Mouse (Mus musculus): Measurements from ENCODE around the gene Nploc4.

Gene Nploc4

DNA sequence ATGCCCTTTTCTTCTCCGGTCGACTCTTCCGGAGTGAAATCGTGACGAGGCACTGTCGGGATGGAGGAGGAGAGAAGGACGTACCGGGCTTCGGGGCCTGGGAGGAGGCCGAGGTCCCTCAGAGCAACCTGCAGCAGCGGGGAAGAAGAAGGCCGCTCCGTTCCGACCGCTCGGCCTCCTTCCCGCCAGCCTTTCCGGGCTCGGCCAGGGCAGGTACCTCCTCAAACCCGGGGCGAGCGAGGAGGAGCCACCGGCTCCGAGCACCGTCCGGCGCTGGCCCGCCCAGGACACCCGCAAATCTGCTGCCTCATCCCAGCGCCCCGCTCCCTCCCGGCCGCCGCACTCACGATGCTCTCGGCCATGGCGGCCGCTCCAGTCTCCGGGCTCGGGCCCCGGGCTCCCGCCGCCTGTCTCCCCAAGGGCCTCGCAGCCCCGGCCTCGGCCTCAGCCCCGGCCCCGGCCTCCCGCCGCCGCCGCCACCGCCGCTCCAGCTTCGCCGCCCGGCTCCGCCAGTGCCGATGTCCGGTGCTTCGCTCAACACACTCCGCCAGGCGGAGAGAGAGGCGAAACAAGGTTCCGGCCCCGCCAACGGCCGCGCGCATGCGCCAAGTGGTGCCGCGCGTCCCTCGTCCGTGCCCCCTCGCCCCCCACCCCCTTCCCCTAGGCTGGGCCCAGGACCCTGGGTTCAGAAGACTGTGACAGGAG is at the start of gene Nploc4:
Gene Nploc4, minus strand, starts transcription at position 557 of the 705 bp plus-strand sequence.
- ChIA-PET POLR2A (interaction anchor here (0.6 to 5.4 kb wide), 37 partner anchors 9 to 703 kb away, joined by 3 to 22 read pairs (median 4); partner anchors contain the start of genes Arl16 (in 3 of the 4), Ccdc137 (in 3 of the 4), Oxld1 (in 3 of the 4) and Mrpl12 (in 2 of the 4)), CTCF (interaction anchor here in 3 of 4 experiments (0.6 to 2.3 kb wide), 10 partner anchors 14 to 364 kb away, joined by 3 to 17 read pairs (median 4); partner anchors contain the start of genes Ccdc137 (in 1 of the 3), Oxld1 (in 1 of the 3) and Pde6g (in 1 of the 3))

DNA sequence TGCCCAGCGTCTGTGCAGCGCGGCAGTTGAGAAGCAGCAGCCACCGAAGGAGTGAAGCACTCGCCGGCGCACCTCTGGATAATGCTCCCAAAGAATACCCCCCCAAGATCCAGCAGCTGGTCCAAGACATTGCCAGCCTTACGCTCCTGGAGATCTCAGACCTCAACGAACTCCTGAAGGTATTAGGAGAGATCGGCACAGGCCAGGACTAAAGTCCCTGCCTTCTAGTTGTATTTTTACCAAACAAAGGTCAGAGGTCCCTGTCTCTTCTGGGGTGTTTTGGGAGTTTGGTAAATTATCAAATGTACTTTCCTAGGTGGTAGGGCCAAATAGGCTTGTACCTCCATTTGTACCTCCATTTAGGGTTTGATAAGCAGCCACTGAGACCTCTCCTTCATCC is 47.7 kb upstream of the Nploc4 start:
- ChIA-PET CTCF (interaction anchor here in 1 of 4 experiments (1.2 kb wide), 1 partner anchor 94 kb away, joined by 3 read pairs; no protein-coding TSS in a partner anchor), POLR2A (interaction anchor here (0.5 to 3.7 kb wide), 32 partner anchors 8 to 1219 kb away, joined by 3 to 74 read pairs (median 6); partner anchors contain the start of genes Arl16 (in 4 of the 4), P4hb (in 3 of the 4), Ccdc137 (in 1 of the 4) and Cenpx (in 1 of the 4))

DNA sequence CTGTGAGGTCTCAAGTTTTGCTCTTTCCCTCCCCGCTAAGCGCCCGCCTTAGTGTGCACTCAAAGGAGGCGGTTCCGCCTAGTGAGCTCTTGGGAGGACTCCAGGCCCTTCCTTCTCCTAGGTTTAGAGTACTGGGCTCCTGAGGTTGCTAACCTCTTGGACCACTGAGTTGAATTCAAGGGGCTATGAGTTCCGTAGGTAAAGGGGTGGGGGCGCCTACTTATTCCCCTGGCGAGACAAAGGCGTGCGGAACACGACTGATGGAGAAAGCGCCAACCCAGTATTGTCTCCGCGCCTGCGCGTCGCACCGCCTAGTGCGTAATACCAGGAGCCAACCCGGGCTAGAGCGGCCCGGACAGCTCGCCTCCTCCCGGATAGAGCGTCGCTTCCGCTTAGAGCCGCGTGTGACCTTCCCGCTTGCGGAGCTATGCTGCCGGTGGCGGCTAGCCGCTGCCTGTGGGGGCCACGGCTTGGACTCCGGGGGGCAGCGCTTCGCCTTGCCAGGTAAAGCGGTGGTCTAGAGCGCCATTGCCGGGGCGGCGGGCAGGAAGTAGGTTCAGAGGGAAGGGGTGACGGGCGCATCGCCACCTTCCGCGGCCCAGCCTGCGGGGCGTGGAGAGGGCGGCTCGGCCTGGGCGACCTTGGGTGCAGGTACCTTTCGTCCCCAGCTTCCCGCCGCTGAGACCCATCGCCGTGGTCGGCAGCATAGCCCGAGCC is 46.9 kb upstream of the Nploc4 start, which contains the start of gene Mrpl12:
Gene Mrpl12, plus strand, starts transcription at position 349 of the 717 bp plus-strand sequence.
- CTCF ChIA-PET, result interaction anchor here in 3 of 4 experiments (0.5 to 1.3 kb wide), 12 partner anchors 25 to 607 kb away, joined by 3 to 5 read pairs (median 3); partner anchors contain the start of genes Ccdc137 (in 1 of the 3), Cenpx (in 1 of the 3), Lrrc45 (in 1 of the 3) and Oxld1 (in 1 of the 3)

DNA sequence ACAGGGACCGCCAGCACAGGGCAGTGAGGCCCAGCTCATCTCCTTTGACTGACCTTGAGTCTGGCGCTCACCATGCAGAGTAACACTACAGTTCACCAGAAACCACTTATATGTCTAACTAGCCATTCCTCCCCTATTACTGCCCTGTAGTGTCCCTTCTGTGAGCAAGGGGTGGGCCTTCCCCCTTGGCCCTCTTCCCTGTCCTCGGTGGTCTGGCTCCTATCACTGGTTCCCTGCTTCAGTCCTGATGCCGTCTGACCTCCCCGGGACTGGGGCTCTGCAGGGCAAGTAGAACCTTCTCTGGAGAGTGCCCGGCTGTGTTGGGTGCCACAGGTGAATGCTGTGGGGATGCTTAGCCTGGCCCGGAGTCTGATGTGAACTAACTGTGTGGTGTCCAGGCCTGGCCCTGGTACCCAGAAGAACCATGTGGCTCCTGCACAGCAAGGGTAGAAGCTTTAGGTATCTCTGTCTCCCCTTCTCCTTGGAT is 46.0 kb upstream of the Nploc4 start:
- POLR2A ChIA-PET, result interaction anchor here (0.6 to 3.7 kb wide), 59 partner anchors 8 to 546 kb away, joined by 3 to 74 read pairs (median 4); partner anchors contain the start of genes Arl16 (in 3 of the 4), Ccdc137 (in 3 of the 4), Oxld1 (in 3 of the 4) and P4hb (in 3 of the 4)

More for the DNA sequence above, 46.9 kb upstream of the Nploc4 start, which contains the start of gene Mrpl12:
- POLR2A ChIA-PET, result interaction anchor here (0.5 to 3.7 kb wide), 102 partner anchors 8 to 753 kb away, joined by 3 to 74 read pairs (median 4); partner anchors contain the start of genes Arl16 (in 4 of the 4), Ccdc137 (in 3 of the 4), Oxld1 (in 3 of the 4) and P4hb (in 3 of the 4)

DNA sequence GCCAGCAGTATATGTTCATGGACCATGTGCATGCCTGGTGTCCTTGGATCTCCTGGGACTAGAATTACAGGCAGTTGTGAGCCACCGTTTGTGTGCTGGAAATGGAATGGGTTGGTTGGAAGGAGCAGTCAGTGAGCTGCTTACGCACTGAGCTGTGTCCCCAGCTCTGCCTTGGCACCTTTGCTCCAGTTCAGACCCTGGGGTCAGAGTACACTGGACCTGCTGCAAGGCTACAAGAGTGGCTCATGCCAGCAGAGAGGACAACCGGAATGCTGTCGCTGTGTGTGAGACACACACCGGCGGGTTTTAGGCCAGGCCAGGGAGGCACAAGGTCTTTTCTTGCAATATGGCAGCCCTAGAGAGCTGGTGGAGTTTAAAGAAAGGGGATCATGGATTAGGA is 34.5 kb upstream of the Nploc4 start:
- ChIA-PET CTCF (interaction anchor here in 2 of 4 experiments (1.0 to 1.4 kb wide), 2 partner anchors 17 to 187 kb away, joined by 3 read pairs; no protein-coding TSS in a partner anchor), POLR2A (interaction anchor here in 3 of 4 experiments (0.5 to 2.6 kb wide), 11 partner anchors 10 to 110 kb away, joined by 3 to 17 read pairs (median 4); partner anchors contain the start of genes P4hb (in 2 of the 3), Mrpl12 (in 1 of the 3) and Nploc4 (in 1 of the 3))

More for the DNA sequence above, 46.0 kb upstream of the Nploc4 start:
- CTCF ChIA-PET, result interaction anchor here in 3 of 4 experiments (0.7 to 1.3 kb wide), 5 partner anchors 24 to 230 kb away, joined by 3 to 4 read pairs (median 3); partner anchors contain the start of genes Ccdc137 (in 1 of the 3), Cenpx (in 1 of the 3), Lrrc45 (in 1 of the 3) and Oxld1 (in 1 of the 3)

DNA sequence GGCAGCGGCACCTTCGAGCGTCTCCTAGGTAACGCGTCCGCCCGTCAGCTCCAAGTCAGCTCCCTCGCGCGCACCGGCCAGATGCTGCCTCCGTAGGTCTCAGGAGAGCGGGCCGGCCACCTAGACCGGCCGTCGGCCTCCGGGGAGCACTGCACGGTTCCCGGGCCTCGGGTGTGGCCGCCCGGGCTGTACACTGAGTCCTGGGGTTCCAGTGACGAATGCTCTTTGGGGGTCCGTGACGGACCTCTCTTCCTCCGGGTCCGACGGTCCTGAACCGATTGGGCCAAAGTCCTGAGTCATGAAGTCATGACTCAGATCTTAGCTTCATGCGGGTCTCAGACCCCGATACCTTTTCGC is 30.2 kb upstream of the Nploc4 start:
- POLR2A ChIA-PET, result interaction anchor here (0.6 to 4.3 kb wide), 98 partner anchors 9 to 769 kb away, joined by 3 to 74 read pairs (median 4); partner anchors contain the start of genes Ccdc137 (in 4 of the 4), Mrpl12 (in 4 of the 4), Oxld1 (in 4 of the 4) and P4hb (in 3 of the 4)
- CTCF ChIA-PET, result interaction anchor here (0.7 to 2.7 kb wide), 19 partner anchors 9 to 309 kb away, joined by 3 to 17 read pairs (median 6); partner anchors contain the start of genes Ccdc137 (in 3 of the 4), Oxld1 (in 3 of the 4) and Slc25a10 (in 1 of the 4)

DNA sequence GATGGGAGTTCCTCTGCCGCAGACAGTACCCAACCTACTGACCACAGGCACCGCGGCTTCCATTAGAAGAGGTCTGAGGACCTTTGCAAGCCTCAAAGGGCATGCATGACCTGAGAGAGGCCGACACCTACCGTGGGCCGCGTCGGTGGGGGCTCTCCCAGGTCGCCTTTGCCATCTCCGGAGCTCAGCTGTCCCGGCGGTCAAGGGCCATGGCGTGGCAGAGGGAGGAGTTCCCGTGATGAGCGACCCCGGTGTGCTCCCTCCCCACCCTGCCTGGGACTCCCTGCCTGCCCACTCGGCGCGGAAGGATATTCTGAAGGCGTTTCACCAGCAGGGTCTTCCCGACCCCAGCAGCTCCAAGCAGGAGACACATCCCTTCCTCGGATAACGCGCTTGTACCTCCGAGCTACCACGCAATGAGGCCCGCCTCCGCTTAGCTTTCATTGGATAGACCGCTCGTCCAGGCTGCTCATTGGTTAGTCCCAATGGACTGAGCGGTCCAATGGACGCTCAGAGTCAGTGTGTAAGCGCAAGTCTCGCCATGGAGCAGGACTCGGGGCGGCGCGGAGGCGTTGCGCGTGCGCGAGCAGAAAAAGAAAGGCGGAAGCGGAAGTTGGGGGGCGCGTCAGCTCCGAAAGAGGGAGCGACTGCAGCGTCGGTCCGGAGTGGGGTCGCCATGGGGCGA is 29.7 kb upstream of the Nploc4 start, which contains the start of gene Arl16:
Gene Arl16, minus strand, starts transcription at position 557 of the 685 bp plus-strand sequence.
- POLR2A ChIA-PET, result interaction anchor here (0.6 to 4.3 kb wide), 110 partner anchors 8 to 770 kb away, joined by 3 to 74 read pairs (median 4); partner anchors contain the start of genes Ccdc137 (in 4 of the 4), Mrpl12 (in 4 of the 4), Oxld1 (in 4 of the 4) and Nploc4 (in 3 of the 4)
- CTCF ChIA-PET, result interaction anchor here (0.5 to 2.7 kb wide), 28 partner anchors 8 to 357 kb away, joined by 3 to 17 read pairs (median 4); partner anchors contain the start of genes Ccdc137 (in 3 of the 4), Oxld1 (in 3 of the 4) and Slc25a10 (in 1 of the 4)

DNA sequence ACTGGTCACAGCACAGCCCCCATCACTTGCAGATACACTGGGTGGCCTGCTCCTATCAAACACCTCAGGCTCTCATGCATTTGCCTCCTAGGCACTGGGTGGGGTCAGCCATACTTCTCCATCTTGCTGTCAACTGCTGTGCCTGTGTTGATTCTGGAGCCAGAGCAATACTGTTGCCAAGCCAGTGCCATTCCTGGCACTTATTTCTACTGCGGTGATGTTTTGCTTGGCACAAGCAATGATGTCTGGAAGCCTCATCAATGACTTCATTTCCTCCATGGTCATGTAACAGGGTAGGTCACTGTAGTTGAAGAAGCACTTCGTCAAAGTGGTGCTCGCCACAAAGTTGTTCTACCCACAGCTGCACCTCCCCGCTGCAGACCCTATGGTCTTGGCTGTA is 28.0 kb upstream of the Nploc4 start:
- ChIA-PET CTCF (no interaction called here), POLR2A (interaction anchor here in 1 of 4 experiments (0.6 to 4.3 kb wide), 9 partner anchors 17 to 109 kb away, joined by 3 to 33 read pairs (median 20); partner anchors contain the start of genes Mrpl12, Nploc4, P4hb and Slc25a10)

DNA sequence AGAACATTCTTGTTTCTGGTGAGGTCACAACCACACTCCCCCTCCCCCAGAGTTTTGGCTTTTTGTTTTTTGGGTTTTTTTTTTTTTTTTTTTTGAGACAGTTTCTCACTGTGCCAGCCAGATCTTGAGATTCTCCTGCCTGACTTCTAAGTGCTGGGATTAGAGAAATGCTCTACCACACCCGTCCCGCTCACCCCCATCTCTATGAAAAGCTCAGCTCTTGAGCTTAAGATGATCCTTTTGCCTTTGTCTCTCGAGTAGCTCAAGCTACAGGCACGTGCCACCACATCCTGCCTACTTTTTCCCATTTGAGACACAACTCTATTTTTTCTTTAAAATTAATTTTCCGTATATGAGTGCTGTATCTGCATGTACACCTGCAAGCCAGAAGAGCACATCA is 26.9 kb upstream of the Nploc4 start:
- ChIA-PET POLR2A (interaction anchor here in 3 of 4 experiments (0.6 to 2.0 kb wide), 9 partner anchors 9 to 86 kb away, joined by 3 to 10 read pairs (median 4); partner anchors contain the start of genes Mrpl12 (in 2 of the 3) and Pde6g (in 1 of the 3)), CTCF (interaction anchor here in 1 of 4 experiments (0.6 kb wide), 1 partner anchor 627 kb away, joined by 6 read pairs; no protein-coding TSS in a partner anchor)

DNA sequence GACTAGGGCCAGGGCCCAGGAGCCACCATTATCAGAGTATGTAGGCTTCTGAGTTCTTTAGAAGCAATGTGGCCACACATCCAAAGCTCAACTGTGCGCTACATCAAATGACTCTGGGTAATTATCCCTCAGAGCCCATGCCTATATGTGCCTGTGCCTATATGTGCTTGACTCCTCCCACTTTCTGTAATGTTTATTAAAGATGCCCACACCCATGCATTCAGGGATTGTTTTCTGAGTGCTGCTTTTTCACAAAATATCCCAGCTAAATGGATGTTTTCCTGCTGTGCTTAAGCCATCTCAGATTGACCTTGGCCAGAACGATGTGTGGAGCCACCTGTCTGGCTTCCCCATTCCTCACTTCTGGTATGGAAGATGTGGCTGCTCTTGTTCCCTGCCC is 26.0 kb upstream of the Nploc4 start:
- ChIA-PET CTCF (no interaction called here), POLR2A (interaction anchor here (0.6 to 2.0 kb wide), 8 partner anchors 10 to 281 kb away, joined by 3 to 10 read pairs (median 4); partner anchors contain the start of genes Mrpl12 (in 2 of the 4), Pde6g (in 1 of the 4) and Slc25a10 (in 1 of the 4))

DNA sequence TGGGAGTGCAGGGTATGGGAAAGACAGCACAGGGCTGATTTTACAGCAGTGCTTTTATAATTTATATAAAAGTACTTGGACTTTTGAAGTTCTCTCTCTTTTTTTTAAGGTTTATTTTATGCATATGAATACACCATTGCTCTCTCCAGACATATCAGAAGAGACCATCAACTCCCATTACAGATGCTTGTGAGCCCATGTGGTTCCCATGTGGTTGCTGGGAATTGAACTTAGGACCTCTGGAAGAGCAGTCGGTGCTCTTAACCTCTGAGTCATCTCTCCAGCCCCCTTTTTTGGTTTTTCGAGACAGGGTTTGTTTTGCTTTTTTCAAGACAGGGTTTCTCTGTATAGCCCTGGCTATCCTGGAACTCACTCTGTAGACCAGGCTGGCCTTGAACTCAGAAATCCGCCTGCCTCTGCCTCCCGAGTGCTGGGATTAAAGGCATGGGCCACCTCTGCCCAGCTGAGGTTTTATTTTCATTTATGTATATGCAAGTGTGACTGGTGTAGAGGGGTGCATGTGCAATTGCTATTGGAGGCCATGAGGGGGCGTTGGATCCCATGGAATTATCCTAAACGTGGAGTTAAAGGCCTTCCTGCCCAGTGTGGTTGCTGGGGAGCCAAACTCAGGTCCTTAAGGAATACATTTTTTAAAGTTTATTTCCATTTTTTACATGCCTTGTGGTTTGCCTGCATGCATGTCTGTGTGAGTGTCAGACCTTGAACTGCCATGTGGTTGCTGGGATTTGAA is 21.5 kb upstream of the Nploc4 start:
- POLR2A ChIA-PET, result interaction anchor here (1.0 to 3.6 kb wide), 13 partner anchors 8 to 30 kb away, joined by 3 to 58 read pairs (median 7); partner anchors contain the start of genes Arl16 (in 4 of the 4) and Mrpl12 (in 2 of the 4)
- CTCF ChIA-PET, result interaction anchor here in 2 of 4 experiments (0.6 to 1.8 kb wide), 4 partner anchors 8 to 588 kb away, joined by 3 to 6 read pairs (median 4); partner anchors contain the start of genes Arl16 (in 2 of the 2) and Mrpl12 (in 1 of the 2)

DNA sequence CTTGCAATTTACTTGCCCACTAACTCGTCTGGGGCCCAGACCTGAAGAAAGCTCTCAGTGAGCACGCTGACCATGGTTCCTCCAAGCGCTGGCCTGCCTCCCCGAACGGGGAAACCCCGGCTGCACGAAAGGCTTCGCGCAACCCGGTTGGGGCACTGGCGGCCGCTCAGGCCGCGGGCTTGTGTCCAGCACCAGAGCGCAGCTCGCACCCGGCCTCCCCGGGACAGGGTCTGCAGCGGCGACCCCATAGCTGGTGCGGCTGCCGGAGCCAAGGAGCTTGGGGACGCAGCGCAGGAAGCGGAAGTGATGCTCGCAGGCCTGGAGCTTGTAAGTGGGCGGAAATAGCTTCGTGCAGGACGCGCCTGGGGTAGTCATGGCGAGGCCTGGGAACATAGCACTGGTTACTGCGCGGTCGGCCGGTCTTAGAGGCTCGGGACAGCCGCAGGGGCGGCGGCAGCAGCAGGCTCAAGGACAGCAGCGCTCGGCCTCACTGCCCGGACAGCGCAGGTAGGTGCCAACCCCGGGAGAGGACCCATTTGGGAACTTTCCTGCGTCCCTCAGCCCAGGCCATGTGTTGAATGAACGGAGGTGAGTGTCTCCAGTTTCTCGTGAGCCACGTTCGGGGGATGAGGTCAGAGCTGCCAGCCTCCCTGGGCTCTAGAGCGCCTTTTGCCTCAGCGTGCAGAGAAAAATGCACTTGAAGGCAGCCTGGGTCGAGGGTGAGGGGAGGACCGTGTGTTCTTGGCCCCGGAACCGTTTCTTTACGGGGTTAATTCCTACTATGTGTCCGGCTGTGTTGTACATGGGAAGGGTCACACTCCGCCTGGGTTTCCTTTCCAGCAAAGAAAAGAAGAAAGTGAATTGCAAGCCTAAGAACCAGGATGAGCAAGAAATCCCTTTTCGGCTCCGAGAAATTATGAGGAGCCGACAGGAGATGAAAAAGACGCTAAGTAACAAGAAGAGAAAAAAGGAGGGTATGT is 20.6 kb upstream of the Nploc4 start, which contains the start of the genes Oxld1 and Ccdc137:
Gene Oxld1, minus strand, starts transcription at position 297 of the 980 bp plus-strand sequence.
Gene Ccdc137, plus strand, starts transcription at position 344 of the 980 bp plus-strand sequence.
- ChIA-PET CTCF (interaction anchor here (0.5 to 1.8 kb wide), 17 partner anchors 8 to 745 kb away, joined by 3 to 10 read pairs (median 4); partner anchors contain the start of genes Arl16 (in 3 of the 4), Faap100 (in 1 of the 4), Mrpl12 (in 1 of the 4) and Nploc4 (in 1 of the 4)), POLR2A (interaction anchor here (0.5 to 3.6 kb wide), 51 partner anchors 9 to 516 kb away, joined by 3 to 58 read pairs (median 4); partner anchors contain the start of genes Arl16 (in 4 of the 4), Mrpl12 (in 3 of the 4), Nploc4 (in 3 of the 4) and P4hb (in 3 of the 4))

DNA sequence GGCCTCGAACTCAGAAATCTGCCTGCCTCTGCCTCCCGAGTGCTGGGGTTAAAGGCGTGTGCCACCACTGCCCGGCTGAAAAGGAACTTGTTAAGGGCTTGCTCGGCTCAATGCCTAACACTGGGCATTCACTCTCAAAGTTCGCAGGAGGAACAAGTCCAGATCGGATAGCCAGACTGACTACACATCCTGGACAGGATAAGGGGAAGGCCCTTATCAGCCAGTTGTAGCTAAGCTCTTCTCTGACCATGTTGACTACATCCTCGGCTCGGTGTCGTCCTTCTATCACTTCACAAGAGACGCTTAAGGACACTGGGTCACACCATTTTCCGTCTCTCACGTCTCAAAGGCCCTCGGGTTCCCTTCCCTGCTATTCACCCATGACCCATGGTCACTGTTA is 19.9 kb upstream of the Nploc4 start:
- POLR2A ChIA-PET, result interaction anchor here (0.5 to 3.6 kb wide), 52 partner anchors 9 to 1033 kb away, joined by 3 to 58 read pairs (median 4); partner anchors contain the start of genes Arl16 (in 4 of the 4), Mrpl12 (in 3 of the 4), Nploc4 (in 3 of the 4) and P4hb (in 3 of the 4)
- CTCF ChIA-PET, result interaction anchor here in 3 of 4 experiments (0.6 to 1.8 kb wide), 16 partner anchors 8 to 745 kb away, joined by 3 to 10 read pairs (median 4); partner anchors contain the start of genes Arl16 (in 3 of the 3), Faap100 (in 1 of the 3), Mrpl12 (in 1 of the 3) and Nploc4 (in 1 of the 3)

Data from embryonic stem cell, embryonic (primary cell).